Mouse (Mus musculus) liver, embryonic 14.5 days (tissue): ENCODE measurements around the gene Dnah17.

Experiments used
- CTCF ChIP-seq: IDR thresholded peaks from 2 replicates; pipeline ENCODE4 v1.5.1; 2016; ENCODE audit warnings: antibody characterized with exemption, low read depth, control low read depth
- EP300 ChIP-seq: IDR thresholded peaks from 2 replicates; pipeline ENCODE4 v1.6.1; 2016; ENCODE audit warnings: antibody characterized with exemption, low read depth

- TF ChIP-seq CTCF: no peak
- TF ChIP-seq EP300: no peak
These were observed 15.8 kb downstream of the Dnah17 start for GRCm38 (mm10) chr11:118114581-118115110.
